Mouse (Mus musculus) R1 (cell line): ENCODE data around the gene Dbil5.
"Not testable (repeated sequence)": the region's sequence is repeated elsewhere in the genome, so short reads cannot be mapped to it uniquely, and the experiment has no call there.

Experiments
- DNase-seq: peaks from one replicate; pipeline ENCODE4 v3.0.0-alpha.2; 2018; ENCODE audit warnings: low read depth, low spot score

Gene Dbil5

GRCm38 (mm10) chr11:76217390-76217800, at the start of gene Dbil5, which contains the start of gene Gemin4:
TSS of gene Dbil5 (plus strand) at chr11:76217608.
TSS of gene Gemin4 (minus strand) at chr11:76217664.
- DNase-seq, result peak; percentile 99

GRCm38 (mm10) chr11:76168976-76169375, 48.4 kb upstream of the Dbil5 start:
- no peak for DNase-seq

- DNase-seq, result no peak
These were observed 47.2 kb upstream of the Dbil5 start for GRCm38 (mm10) chr11:76170207-76170606.

- peak; percentile 74 for DNase-seq
These were observed 38.5 kb upstream of the Dbil5 start for GRCm38 (mm10) chr11:76178726-76179494.

GRCm38 (mm10) chr11:76179495-76180145, 37.8 kb upstream of the Dbil5 start, which contains the start of the genes Vps53 and Fam57a:
TSS of gene Vps53 (minus strand) at chr11:76179647.
TSS of gene Fam57a (plus strand) at chr11:76179671.
- DNase-seq, result peak; percentile 83

GRCm38 (mm10) chr11:76180146-76180540, 37.3 kb upstream of the Dbil5 start:
- no peak for DNase-seq

GRCm38 (mm10) chr11:76183745-76184144, 33.7 kb upstream of the Dbil5 start:
- no peak for DNase-seq

- peak; percentile 42 for DNase-seq
These were observed 30.5 kb upstream of the Dbil5 start for GRCm38 (mm10) chr11:76186908-76187307.

- peak; percentile 21 for DNase-seq
These were observed 21.0 kb upstream of the Dbil5 start for GRCm38 (mm10) chr11:76196275-76196976.

- no peak for DNase-seq
These were observed 20.4 kb upstream of the Dbil5 start for GRCm38 (mm10) chr11:76196977-76197469.

GRCm38 (mm10) chr11:76201761-76202674, 15.4 kb upstream of the Dbil5 start:
- peak; percentile 63 for DNase-seq

- no peak for DNase-seq
These were observed 10.6 kb upstream of the Dbil5 start for GRCm38 (mm10) chr11:76206793-76207192.

- DNase-seq, result no peak
These were observed 7.0 kb upstream of the Dbil5 start for GRCm38 (mm10) chr11:76210228-76210985.

- not testable (repeated sequence) for DNase-seq
These were observed 5.8 kb upstream of the Dbil5 start for GRCm38 (mm10) chr11:76211595-76211994.

GRCm38 (mm10) chr11:76213841-76214240, 3.6 kb upstream of the Dbil5 start:
- no peak for DNase-seq

GRCm38 (mm10) chr11:76215011-76215410, 2.4 kb upstream of the Dbil5 start:
- DNase-seq, result no peak

- no peak for DNase-seq
These were observed 1.3 kb upstream of the Dbil5 start for GRCm38 (mm10) chr11:76216049-76216540.

GRCm38 (mm10) chr11:76216681-76217389, 573 bp upstream of the Dbil5 start:
- peak; percentile 65 for DNase-seq

- DNase-seq, result peak; percentile 58
These were observed 7.2 kb downstream of the Dbil5 start for GRCm38 (mm10) chr11:76224631-76225030.
